Mouse (Mus musculus) heart, adult 8-10 months (tissue): ENCODE results near the gene Ilf2. TPM values are rescaled to one million over a fixed set of nuclear protein-coding genes. Genes with fewer than 3 reads are reported as not detected.

Source experiments
- DNase-seq: peaks from one replicate; pipeline ENCODE4 v3.0.0; 2022; ENCODE audit warnings: low spot score
- total RNA-seq, 4 experiments: library from RNA; stranded (reverse); gene quantifications; 2 replicates each; pipeline ENCODE4 v1.2.4; 2022

Ilf2 gene
- total RNA-seq, 4 experiments from 2014 or later = 27.6 to 30.5 (median 28.8) TPM

DNA sequence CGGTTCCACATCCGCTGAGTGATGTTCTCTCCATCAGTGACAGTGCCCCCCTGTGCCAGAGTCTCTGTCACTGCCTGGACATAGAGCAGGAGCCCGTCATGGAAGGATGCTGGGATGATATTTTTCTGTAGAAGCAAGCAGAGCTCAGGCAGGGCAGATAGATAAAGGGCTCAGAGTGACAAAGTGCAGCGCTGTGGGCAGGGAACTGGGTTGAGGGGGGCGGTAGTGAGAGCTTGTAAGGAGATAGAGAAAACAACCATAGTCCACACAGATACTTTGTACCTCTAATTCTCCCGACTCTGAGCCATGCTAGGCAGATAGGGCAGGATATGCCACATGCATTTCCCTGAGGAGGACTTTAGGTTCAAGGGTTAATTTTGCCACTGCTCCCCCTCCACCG, 13.3 kb upstream of the Ilf2 start:
- no peak for DNase-seq

DNA sequence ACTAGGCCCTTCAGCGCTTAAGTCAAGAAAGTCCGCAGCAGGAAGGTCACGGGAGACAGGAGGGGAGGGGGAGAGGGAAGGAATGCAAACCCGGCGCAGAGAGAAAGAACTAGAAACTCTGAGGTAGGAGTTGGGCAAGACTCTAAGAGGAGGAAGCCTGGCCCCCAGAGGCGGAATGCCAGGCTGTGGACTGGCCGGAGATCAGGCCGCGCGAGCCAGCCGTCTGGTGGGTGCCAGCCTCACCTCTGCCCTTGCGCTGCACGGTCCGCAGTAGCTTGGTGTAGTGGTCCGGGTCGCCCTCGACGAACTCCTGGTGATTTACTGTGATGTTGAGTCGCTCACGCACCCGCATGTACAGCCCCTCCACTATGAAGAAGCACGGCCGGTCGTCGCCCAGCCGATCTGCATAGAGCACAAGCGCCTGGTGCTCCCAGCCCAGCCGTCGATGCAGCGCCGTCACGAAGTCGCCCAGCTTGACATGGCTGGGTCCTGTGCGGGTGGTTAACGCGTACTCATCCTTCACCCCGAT, 11.3 kb upstream of the Ilf2 start:
- no peak for DNase-seq

DNA sequence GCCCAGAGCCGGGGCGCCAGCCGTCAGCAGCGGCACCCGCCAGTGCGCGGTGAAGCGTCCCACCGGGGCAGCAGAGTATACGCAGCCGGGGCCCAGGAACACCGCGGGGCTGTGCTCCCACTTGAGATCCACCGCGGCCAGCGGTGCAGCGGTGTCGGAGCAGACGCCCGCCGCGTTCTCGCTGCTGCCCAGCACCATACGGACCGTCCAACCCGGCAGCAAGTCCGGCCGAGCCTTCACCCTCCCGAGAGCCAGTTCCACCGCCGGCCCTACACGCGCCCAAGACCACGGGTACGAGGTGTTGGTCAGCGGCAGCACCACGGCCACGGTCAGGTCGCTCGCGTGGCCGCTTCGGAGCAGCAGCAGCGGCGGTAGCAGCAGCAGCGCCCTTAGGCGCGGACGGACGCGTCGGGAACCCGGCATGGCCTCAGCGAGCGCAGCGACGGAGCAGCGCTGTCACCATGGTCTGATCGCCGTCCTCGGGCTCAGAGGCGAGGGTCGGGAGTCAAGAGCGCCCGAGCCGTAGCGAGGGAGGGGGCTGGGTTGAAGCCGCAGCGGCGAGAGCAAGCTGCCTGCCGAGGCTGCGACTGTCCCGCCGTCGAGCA, 10.7 kb upstream of the Ilf2 start:
- no peak for DNase-seq

- peak; percentile 44 for DNase-seq
Measured at GRCm38 (mm10) chr3:90465686-90466310, 10.1 kb upstream of the Ilf2 start, which contains the start of gene Npr1. Gene Npr1, minus strand, starts transcription at chr3:90465866.

GRCm38 (mm10) chr3:90466311-90466766, 9.6 kb upstream of the Ilf2 start:
- DNase-seq = peak; percentile 76

- no peak for DNase-seq
Measured at GRCm38 (mm10) chr3:90467618-90468300, 8.2 kb upstream of the Ilf2 start.

- peak; percentile 71 for DNase-seq
Measured at GRCm38 (mm10) chr3:90472213-90472612, 3.7 kb upstream of the Ilf2 start.

- DNase-seq = no peak
Measured at GRCm38 (mm10) chr3:90475151-90475830, 635 bp upstream of the Ilf2 start.

DNA sequence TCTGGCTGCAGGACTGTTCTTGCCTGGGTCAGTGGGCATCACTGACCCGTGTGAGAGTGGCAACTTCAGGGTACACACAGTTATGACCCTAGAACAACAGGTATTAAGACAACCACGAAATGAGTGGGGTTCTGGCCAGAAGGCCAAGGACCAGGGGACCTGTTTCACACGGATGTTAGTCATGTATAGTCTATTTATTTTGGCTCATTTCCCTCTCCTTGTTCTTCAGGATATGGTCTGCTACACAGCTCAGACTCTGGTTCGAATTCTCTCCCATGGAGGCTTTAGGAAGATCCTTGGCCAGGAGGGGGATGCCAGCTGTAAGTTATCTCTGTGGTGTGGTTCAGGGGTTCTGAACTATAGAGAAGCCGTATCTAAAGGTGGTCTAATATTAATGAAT, 11.1 kb downstream of the Ilf2 start:
- DNase-seq = no peak

DNA sequence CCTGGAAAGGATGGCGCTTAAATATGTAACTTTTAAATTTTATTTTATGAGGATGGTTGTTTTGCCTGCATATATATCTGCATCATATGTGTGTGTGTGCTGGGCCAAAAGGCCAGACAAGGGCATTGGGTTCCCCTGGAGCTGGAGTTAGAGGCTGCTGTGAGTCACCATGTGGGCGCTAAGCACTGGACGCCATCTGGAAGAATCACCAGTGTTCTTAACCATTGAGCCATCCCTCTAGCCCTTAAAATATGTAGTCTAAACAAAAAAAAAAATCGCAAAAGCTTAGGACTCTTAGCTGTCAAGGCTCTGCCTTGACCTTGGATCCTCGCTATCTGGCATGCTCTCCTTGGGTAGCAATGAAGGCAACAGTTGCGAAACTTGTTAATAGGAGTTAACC, 12.7 kb downstream of the Ilf2 start:
- DNase-seq = no peak

GRCm38 (mm10) chr3:90490696-90491256, 14.8 kb downstream of the Ilf2 start, which contains the start of gene Snapin:
Gene Snapin, minus strand, starts transcription at chr3:90491033.
- peak; percentile 96 for DNase-seq

GRCm38 (mm10) chr3:90491350-90491749, 15.4 kb downstream of the Ilf2 start:
- no peak for DNase-seq

DNA sequence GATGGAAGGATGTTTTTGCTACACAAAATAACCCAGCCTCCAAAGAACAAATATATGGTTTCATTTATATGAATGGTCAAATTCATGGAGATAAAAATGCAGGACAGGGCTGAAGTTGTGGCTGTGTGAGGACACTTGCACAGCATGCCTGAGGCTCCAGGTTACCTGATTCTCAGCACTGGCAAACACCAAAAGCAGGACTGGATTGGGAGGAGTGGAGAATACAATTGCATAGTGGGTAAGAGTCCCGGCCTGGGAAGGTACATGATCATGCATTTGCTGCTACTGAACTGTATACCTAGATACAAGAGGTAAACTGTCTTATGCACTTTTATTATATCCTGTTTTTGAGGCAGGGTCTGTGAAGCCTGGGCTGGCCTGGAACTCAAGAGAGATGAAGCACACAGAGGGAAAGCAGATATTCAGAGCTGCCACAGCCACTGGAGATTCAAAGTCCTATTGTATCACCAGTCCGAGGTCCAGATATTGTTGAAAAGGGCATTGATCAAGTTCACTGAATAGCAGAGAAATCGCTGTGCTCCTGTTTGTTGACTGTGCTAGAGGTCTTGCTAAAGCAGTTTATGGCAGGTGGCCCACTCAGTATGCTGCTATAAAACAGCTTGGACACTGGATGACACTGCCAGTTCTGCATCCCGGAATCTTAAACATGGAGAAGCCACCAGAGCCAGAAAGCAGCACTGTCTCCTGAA, 18.1 kb downstream of the Ilf2 start:
- no peak for DNase-seq

DNA sequence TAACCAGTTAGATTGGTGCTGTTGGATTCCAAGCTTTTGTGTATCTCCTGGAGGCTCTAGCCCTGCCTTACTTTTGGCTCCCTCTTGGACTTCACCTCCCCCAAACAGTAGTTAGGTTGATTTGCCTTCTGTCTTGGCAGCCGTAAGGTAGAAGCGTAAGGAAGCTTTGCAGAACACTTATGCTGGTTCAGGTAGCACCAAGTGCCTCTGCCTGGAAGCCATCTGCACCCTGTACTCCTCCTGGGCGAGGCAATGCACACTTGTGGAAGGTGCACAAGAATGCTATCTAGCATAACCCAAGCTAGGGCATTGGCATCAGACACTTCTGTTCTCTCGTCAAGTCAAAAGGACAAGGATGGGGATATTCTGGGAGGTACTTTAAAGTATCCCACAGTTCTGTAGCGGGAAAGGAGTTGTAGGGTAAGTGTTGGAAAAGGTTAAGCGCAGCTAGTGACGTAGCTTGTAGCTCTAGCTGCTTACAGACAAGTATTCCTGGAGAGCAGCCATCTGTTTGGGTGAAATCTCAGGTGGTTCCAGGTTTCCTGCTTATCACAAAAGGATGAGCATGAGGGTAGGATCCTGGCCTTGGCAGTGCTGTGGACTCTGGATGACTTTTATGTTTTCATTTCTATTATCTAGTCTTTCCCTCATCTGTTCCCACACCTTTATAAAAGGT, 20.1 kb downstream of the Ilf2 start:
- DNase-seq = no peak

- no peak for DNase-seq
Measured at GRCm38 (mm10) chr3:90497597-90497996, 21.7 kb downstream of the Ilf2 start.

- DNase-seq = no peak
Measured at GRCm38 (mm10) chr3:90503444-90503843, 27.5 kb downstream of the Ilf2 start.

- DNase-seq = no peak
Measured at GRCm38 (mm10) chr3:90505216-90505615, 29.3 kb downstream of the Ilf2 start.

DNA sequence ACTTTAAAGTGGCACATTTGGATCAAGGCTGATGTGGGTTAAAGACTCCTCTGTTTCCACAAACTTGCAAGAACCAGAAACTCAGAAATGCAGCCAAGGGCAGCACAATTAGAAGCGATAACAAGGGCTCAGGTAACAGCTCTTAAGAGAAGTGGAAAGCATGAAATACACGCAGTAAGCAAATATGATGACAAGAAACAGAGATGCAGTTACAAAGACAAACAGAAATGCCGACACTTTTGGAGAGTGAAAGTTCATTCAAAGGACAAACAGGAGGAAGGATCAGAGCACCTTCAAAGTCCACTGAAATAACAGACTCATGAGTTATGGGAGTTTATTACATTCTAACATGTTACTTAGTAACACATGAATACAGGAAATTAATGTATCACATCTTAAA, 30.4 kb downstream of the Ilf2 start:
- no peak for DNase-seq

GRCm38 (mm10) chr3:90508287-90508949, 32.5 kb downstream of the Ilf2 start:
- no peak for DNase-seq
